Mouse (Mus musculus) fat pad, adult 2 months (tissue): ENCODE results near the gene Zfp787.
"Not testable (repeated sequence)": the region's sequence is repeated elsewhere in the genome, so short reads cannot be mapped to it uniquely, and the experiment has no call there.

Source experiments
- DNase-seq: peaks from one replicate; pipeline ENCODE4 v3.0.0-alpha.2; 2011; ENCODE audit warnings: low read depth, low spot score; ENCODE audit errors: extremely low read depth

Zfp787 gene

DNA sequence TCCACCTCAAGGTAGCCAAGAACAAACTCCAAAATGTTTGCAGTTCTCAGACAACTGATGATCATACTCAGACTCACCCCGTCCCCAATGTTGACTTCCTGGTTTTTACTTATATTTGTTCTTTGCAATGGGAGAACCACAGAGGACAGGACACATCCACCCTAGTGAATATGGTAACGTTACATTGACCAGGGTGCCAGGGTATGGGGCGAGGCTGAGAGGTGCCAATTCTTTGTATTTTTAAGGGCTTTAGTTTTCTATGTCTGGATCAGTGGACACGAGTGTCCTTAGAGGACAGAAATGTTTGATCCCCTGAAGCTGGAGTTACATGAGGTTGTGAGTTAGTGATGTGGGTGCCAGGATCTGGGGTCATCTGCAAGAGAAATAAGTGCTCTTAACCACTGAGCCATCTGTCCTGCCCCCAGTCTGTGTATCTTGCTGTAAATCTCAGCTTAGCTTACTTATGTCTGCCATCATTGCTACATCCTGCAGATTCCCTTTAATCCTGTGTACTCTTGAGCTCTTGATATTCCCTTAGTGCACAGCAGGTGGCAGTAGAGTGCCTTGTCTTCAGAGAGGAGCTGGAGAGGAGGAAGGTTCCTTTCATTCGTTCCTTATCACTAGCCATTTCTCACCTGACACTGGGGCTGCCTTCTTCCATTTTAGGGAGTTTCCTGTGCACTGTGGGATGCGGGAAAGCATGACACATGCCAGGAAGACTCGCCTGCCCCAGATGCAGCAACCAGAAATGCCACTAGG, 28.9 kb downstream of the Zfp787 start:
- DNase-seq, result no peak

DNA sequence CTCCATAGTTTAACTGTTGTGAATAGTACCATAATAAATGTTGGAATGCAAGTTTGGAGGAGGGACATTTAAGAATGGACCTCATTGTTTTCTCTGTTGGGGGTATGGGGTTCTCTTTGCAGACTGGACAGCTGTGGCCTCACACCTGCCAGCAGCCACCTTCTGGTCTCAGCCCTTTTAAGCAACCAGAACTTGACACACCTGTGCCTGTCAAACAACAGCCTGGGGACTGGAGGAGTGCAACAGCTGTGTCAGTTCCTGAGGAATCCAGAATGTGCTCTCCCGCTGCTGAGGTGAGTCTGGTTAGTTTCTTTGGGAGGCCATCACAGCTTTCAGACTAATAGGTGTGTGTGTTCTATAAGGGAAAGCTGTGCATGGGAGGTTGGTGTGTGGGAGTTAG, 34.7 kb downstream of the Zfp787 start:
- not testable (repeated sequence) for DNase-seq

DNA sequence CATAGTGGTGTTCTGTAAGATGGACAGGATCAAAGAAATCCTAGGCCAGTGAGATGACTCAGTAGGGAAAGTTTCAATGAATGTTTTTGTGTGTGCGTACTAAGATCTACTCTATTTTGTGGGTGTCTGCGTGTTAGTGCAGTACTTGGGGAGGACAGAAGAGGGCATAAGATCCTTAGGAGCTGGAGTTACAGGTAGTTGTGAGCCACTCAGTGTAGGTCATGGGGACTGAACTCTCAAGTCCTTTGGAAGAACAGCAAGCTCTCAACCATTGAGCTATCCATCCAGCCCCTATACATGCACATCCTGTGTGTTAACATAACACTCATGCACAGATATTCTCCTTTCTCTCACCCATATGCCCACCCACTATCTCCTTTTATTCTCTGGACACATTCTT, 35.7 kb downstream of the Zfp787 start:
- DNase-seq, result not testable (repeated sequence)

DNA sequence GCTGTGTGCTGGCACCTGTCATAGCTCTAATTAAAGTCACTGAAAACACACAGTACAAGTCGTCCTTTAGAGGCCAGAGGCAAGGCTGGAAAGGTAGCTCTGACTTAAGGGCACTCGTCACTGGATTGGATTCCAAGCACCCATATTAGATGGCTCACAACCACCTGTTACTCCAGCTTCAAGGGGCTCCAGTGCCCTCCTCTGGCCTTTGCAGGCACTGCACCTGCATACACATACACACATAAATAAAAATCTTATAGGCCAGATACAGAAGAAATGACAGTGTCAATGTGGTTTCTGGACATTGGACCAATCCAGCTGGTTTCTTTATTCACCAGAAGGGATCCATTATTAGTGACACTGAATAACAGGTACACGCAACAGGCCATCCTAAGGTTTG, 36.3 kb downstream of the Zfp787 start:
- no peak for DNase-seq
